Mouse (Mus musculus): ENCODE data around the gene Zfp949. TPM values are rescaled to one million over a fixed set of nuclear protein-coding genes. Genes with fewer than 3 reads are reported as not detected.

Zfp949 gene
- polyA plus RNA-seq, 1 experiment from 2014 or later: 20.0 TPM

Other genes with a start within 250 kb of the Zfp949 start
- gene Nt5e, start 220.8 kb upstream of the Zfp949 start, polyA plus RNA-seq (2015; fragmentation: Nextera tagmentation; extraction: Ambion mirVana): 0.92 and 1.5 TPM in 2 replicates
- gene Snx14, start 109.1 kb upstream of the Zfp949 start, polyA plus RNA-seq (2015; fragmentation: Nextera tagmentation; extraction: Ambion mirVana): 42.5 and 43.4 TPM in 2 replicates
- gene Gm20537, start 91.4 kb upstream of the Zfp949 start, polyA plus RNA-seq (2015; fragmentation: Nextera tagmentation; extraction: Ambion mirVana): 0.35 and 0.66 TPM in 2 replicates
- gene Syncrip, start 65.4 kb upstream of the Zfp949 start, polyA plus RNA-seq (2015; fragmentation: Nextera tagmentation; extraction: Ambion mirVana): 75.2 and 87.6 TPM in 2 replicates
- gene Trim43a, start 32.9 kb downstream of the Zfp949 start, polyA plus RNA-seq (2015; fragmentation: Nextera tagmentation; extraction: Ambion mirVana): not detected in 2 replicates
- gene Mthfsl, start 172.3 kb downstream of the Zfp949 start, polyA plus RNA-seq (2015; fragmentation: Nextera tagmentation; extraction: Ambion mirVana): 33.0 and 37.9 TPM in 2 replicates
- gene Bcl2a1d, start 183.9 kb downstream of the Zfp949 start, polyA plus RNA-seq (2015; fragmentation: Nextera tagmentation; extraction: Ambion mirVana): 0.32 TPM in 1 of 2 replicates, not detected in the other